Mouse (Mus musculus): Measurements from ENCODE around the gene Nup210.

- no peak for TF ChIP-seq POLR2A (IDR thresholded peaks at IDR 0.05; ENCODE audit: control insufficient read depth, extremely low read depth, insufficient read depth, low read length, poor library complexity)
- TF ChIP-seq CTCF (IDR thresholded peaks at IDR 0.05; ENCODE audit: borderline replicate concordance, control insufficient read depth, extremely low read depth, insufficient read depth, low read length, poor library complexity) = no peak
These were observed 113.2 kb downstream of the Nup210 start for GRCm38 (mm10) chr6:91003310-91003995.
